ENCODE assay signal across 13 mouse cellular contexts in the genomic region with DNA sequence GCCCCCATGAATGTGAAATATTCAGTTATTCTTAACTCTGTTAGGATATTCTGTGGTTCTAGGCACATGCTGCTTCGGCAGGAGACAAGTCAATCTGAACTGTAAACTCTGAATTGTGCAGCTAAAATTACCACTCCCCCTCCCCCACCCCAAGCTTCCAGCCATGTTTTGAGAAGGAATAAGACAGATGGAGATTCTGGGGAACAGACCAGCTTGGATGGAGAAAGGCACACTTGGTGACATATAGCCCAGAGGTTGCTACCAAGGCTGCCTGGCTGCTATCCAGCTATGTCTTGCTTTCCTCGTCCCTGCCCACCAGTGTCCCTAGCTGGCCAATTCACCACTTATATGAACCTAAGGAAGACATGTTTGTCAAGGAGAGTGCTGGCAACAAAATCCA. TPM values are rescaled to one million over a fixed set of nuclear protein-coding genes. Genes with fewer than 3 reads are reported as not detected.
DNase-seq lines count a peak whose midpoint lies in the region; ATAC-seq lines count a peak whose summit lies in the region.
"Had no signal": no experiment of that assay in that cellular context is flagged by ENCODE, and none has a peak within 500 bp of the region (broad histone marks: within the 10 kb centered on the region; RNA-seq: fewer than 3 reads in every experiment).

No protein-coding gene starts in this region.

- H3K4me2 ChIP-seq in heart, embryonic 11.5 days = no peak overlapping the region
- H3K4me2 ChIP-seq in midbrain, embryonic 12.5 days (replicated peaks) = no peak overlapping the region
- H3K4me2 ChIP-seq in midbrain, embryonic 11.5 days = no peak overlapping the region
- no peak overlapping the region for H3K4me2 ChIP-seq in forebrain, embryonic 15.5 days (replicated peaks)
- H3K4me2 ChIP-seq in midbrain, embryonic 14.5 days (ENCODE audit: low read length) = no peak overlapping the region
- H3K4me2 ChIP-seq: heart, embryonic 15.5 days had no signal

- no peaks in the 10 kb centered on the region for H3K36me3 ChIP-seq in heart, embryonic 11.5 days (ENCODE audit: control insufficient read depth, insufficient read depth, low read length)
- no peaks in the 10 kb centered on the region for H3K36me3 ChIP-seq in midbrain, embryonic 12.5 days
- no peaks in the 10 kb centered on the region for H3K36me3 ChIP-seq in midbrain, embryonic 11.5 days (ENCODE audit: control insufficient read depth, insufficient read depth, low read length)
- no peaks in the 10 kb centered on the region for H3K36me3 ChIP-seq in forebrain, embryonic 15.5 days
- 0 out of 2 replicates have a peak, but pooled peaks cover 5% of the 10 kb centered on the region for H3K36me3 ChIP-seq in midbrain, embryonic 14.5 days (ENCODE audit: control insufficient read depth, insufficient read depth, low read length)
- H3K36me3 ChIP-seq: heart, embryonic 15.5 days had no signal

- H3K9me3 ChIP-seq in heart, embryonic 11.5 days (replicated peaks; ENCODE audit: control insufficient read depth, low read length) = no peaks in the 10 kb centered on the region
- H3K9me3 ChIP-seq in midbrain, embryonic 12.5 days = no peaks in the 10 kb centered on the region
- no peaks in the 10 kb centered on the region for H3K9me3 ChIP-seq in midbrain, embryonic 11.5 days (ENCODE audit: control insufficient read depth, low read length)
- H3K9me3 ChIP-seq in forebrain, embryonic 15.5 days = no peaks in the 10 kb centered on the region
- H3K9me3 ChIP-seq in midbrain, embryonic 14.5 days (ENCODE audit: control insufficient read depth, low read length) = no peaks in the 10 kb centered on the region
- H3K9me3 ChIP-seq: heart, embryonic 15.5 days had no signal

- no peak overlapping the region for H3K9ac ChIP-seq in heart, embryonic 11.5 days (ENCODE audit: low read depth, low read length)
- H3K9ac ChIP-seq in midbrain, embryonic 12.5 days (replicated peaks) = 0 out of 2 replicates have a peak overlapping the region, but pooled peaks have one; percentile 13
- H3K9ac ChIP-seq in midbrain, embryonic 11.5 days (ENCODE audit: low read length) = no peak overlapping the region
- no peak overlapping the region for H3K9ac ChIP-seq in forebrain, embryonic 15.5 days (replicated peaks)
- no peak overlapping the region for H3K9ac ChIP-seq in midbrain, embryonic 14.5 days (replicated peaks; ENCODE audit: low read length)
- H3K9ac ChIP-seq: heart, embryonic 15.5 days had no signal

- no peak for DNase-seq in heart, postnatal 25 days (ENCODE audit: low spot score)
- DNase-seq in midbrain, embryonic 11.5 days (ENCODE audit: low spot score, missing footprints) = no peak
- DNase-seq in midbrain, embryonic 14.5 days = no peak
- DNase-seq in cerebellum, adult 18-20 months = no peak
- DNase-seq: cerebellum, postnatal 14 days; gastrocnemius, postnatal 14 days had no signal

- 0 out of 2 replicates have a peak, but pooled peaks cover 2% of the 10 kb centered on the region for H3K27me3 ChIP-seq in heart, embryonic 11.5 days (ENCODE audit: control insufficient read depth, insufficient read depth, low read length)
- H3K27me3 ChIP-seq in midbrain, embryonic 12.5 days = peaks cover 6% of the 10 kb centered on the region
- no peaks in the 10 kb centered on the region for H3K27me3 ChIP-seq in midbrain, embryonic 11.5 days (ENCODE audit: control insufficient read depth, insufficient read depth, low read length)
- H3K27me3 ChIP-seq in forebrain, embryonic 15.5 days = no peaks in the 10 kb centered on the region
- H3K27me3 ChIP-seq in midbrain, embryonic 14.5 days (ENCODE audit: control insufficient read depth, insufficient read depth, low read length) = no peaks in the 10 kb centered on the region
- H3K27me3 ChIP-seq: heart, embryonic 15.5 days had no signal

- intact Hi-C loops in heart, postnatal 25 days (cut with DNase I) = no loop called here

- peaks cover 50% of the 10 kb centered on the region for H3K4me1 ChIP-seq in heart, embryonic 11.5 days (ENCODE audit: control insufficient read depth, insufficient read depth, low read length)
- H3K4me1 ChIP-seq in midbrain, embryonic 12.5 days = peaks cover 63% of the 10 kb centered on the region
- peaks cover 43% of the 10 kb centered on the region for H3K4me1 ChIP-seq in midbrain, embryonic 11.5 days (ENCODE audit: control insufficient read depth, insufficient read depth, low read length)
- H3K4me1 ChIP-seq in forebrain, embryonic 15.5 days = peaks cover 51% of the 10 kb centered on the region
- H3K4me1 ChIP-seq in midbrain, embryonic 14.5 days (ENCODE audit: control insufficient read depth, insufficient read depth, low read length) = peaks cover 27% of the 10 kb centered on the region

- 0 out of 2 replicates have a peak overlapping the region, but pooled peaks have one; percentile 22 for H3K27ac ChIP-seq in heart, embryonic 11.5 days (ENCODE audit: low read depth, low read length)
- no peak overlapping the region; the same call in 1 of the 2 replicates for H3K27ac ChIP-seq in midbrain, embryonic 12.5 days (replicated peaks)
- no peak overlapping the region for H3K27ac ChIP-seq in midbrain, embryonic 11.5 days (ENCODE audit: low read depth, low read length)
- H3K27ac ChIP-seq in forebrain, embryonic 15.5 days (replicated peaks) = peak overlapping the region; percentile 79
- H3K27ac ChIP-seq in midbrain, embryonic 14.5 days (replicated peaks; ENCODE audit: low read depth, low read length) = peak overlapping the region; percentile 26; the same call in 1 of the 2 replicates
- H3K27ac ChIP-seq: heart, embryonic 15.5 days had no signal

- H3K4me3 ChIP-seq in heart, embryonic 11.5 days (ENCODE audit: low read depth, low read length) = no peak overlapping the region
- no peak overlapping the region for H3K4me3 ChIP-seq in midbrain, embryonic 12.5 days
- H3K4me3 ChIP-seq in midbrain, embryonic 11.5 days (ENCODE audit: low read depth, low read length) = no peak overlapping the region
- H3K4me3 ChIP-seq in forebrain, embryonic 15.5 days = no peak overlapping the region
- no peak overlapping the region for H3K4me3 ChIP-seq in midbrain, embryonic 14.5 days (replicated peaks; ENCODE audit: low read depth, low read length)
- H3K4me3 ChIP-seq: erythroblast, embryonic 14.5 days; heart, embryonic 15.5 days had no signal

- WGBS in heart, embryonic 11.5 days (ENCODE audit: insufficient replicate concordance) = 49% methylated on average over 2 of the region's 2 CpGs
- 57% methylated on average over 2 of the region's 2 CpGs for WGBS in midbrain, embryonic 12.5 days
- 78% methylated on average over 2 of the region's 2 CpGs for WGBS in midbrain, embryonic 11.5 days
- WGBS in forebrain, embryonic 15.5 days = 32% methylated on average over 2 of the region's 2 CpGs
- WGBS in midbrain, embryonic 14.5 days = 72% methylated on average over 2 of the region's 2 CpGs

- no peak for ATAC-seq in heart, embryonic 11.5 days (replicated peaks; ENCODE audit: insufficient number of reproducible peaks, low FRiP score, low TSS enrichment)
- ATAC-seq in midbrain, embryonic 12.5 days (ENCODE audit: low FRiP score, low read depth) = no peak
- no peak for ATAC-seq in midbrain, embryonic 11.5 days (ENCODE audit: low FRiP score)
- ATAC-seq in forebrain, embryonic 15.5 days (replicated peaks) = no peak
- no peak for ATAC-seq in midbrain, embryonic 14.5 days (ENCODE audit: low FRiP score, low TSS enrichment)
- ATAC-seq in cerebellum, adult (ENCODE audit: insufficient number of reproducible peaks, low FRiP score, low TSS enrichment) = no peak
- ATAC-seq: intestine, postnatal 0 days had no signal

RNA-seq across cellular contexts. Expression of a gene that starts 30.3 kb away (rescaled TPM):
- 18.4 and 19.3 TPM in 2 replicates for polyA plus RNA-seq in heart, embryonic 11.5 days (2014; fragmentation: Nextera tagmentation; extraction: Ambion mirVana)
- total RNA-seq in heart, postnatal 25 days (2021) = 10 to 100 TPM; 12.5 to 17.7 TPM
- 102 and 104 TPM in 2 replicates for polyA plus RNA-seq in midbrain, embryonic 12.5 days (2016; fragmentation: Nextera tagmentation; extraction: Ambion mirVana)
- polyA plus RNA-seq in midbrain, embryonic 11.5 days (2014; fragmentation: Nextera tagmentation; extraction: Ambion mirVana) = 54.6 and 60.4 TPM in 2 replicates
- 91.5 and 97.2 TPM in 2 replicates for polyA plus RNA-seq in forebrain, embryonic 15.5 days (2015; fragmentation: Nextera tagmentation; extraction: Ambion mirVana)
- polyA plus RNA-seq in midbrain, embryonic 14.5 days (2014; fragmentation: Nextera tagmentation; extraction: Ambion mirVana) = 45.4 and 49.5 TPM in 2 replicates

Comparison
In these comparisons a context has a peak if more than half of its experiments do, and no peak if none do; other contexts are left out.
1. H3K27ac ChIP-seq: peak in heart, embryonic 11.5 days (single experiment), forebrain, embryonic 15.5 days (single experiment) and midbrain, embryonic 14.5 days (single experiment); none in midbrain, embryonic 12.5 days (single experiment) and midbrain, embryonic 11.5 days (single experiment).